Mouse (Mus musculus) intestine, postnatal 0 days (tissue): Measurements from ENCODE around the gene Rgmb. TPM values are rescaled to one million over a fixed set of nuclear protein-coding genes. Genes with fewer than 3 reads are reported as not detected.

ENCODE experiments used
- ATAC-seq: fragments of 200-750 bp; cut with Nextera tagmentation; 2 replicates; pipeline ENCODE4 v1.8.0; 2017; ENCODE audit warnings: mild to moderate bottlenecking, moderate TSS enrichment, moderate library complexity
- H3K27ac ChIP-seq: fragments of 300-500 bp; sonication (generic); 2 replicates; pipeline ENCODE4 v1.5.1; 2014; ENCODE audit warnings: mild to moderate bottlenecking, low read depth, low read length, moderate library complexity
- H3K27me3 ChIP-seq: fragments of 300-500 bp; sonication (generic); replicated peaks from 2 replicates; pipeline ENCODE4 v1.6.1; 2014; ENCODE audit warnings: low read length, mixed read lengths; ENCODE audit not compliant: control insufficient read depth, insufficient read depth
- H3K36me3 ChIP-seq: fragments of 300-500 bp; sonication (generic); 2 replicates; pipeline ENCODE4 v1.6.1; 2014; ENCODE audit warnings: mild to moderate bottlenecking, moderate library complexity; ENCODE audit not compliant: control insufficient read depth, insufficient read depth
- H3K4me1 ChIP-seq: fragments of 300-500 bp; sonication (generic); replicated peaks from 2 replicates; pipeline ENCODE4 v1.6.1; 2014; ENCODE audit warnings: antibody characterized with exemption, low read length, mixed read lengths; ENCODE audit not compliant: control insufficient read depth, insufficient read depth
- H3K4me2 ChIP-seq: fragments of 300-500 bp; sonication (generic); replicated peaks from 2 replicates; pipeline ENCODE4 v1.6.1; 2014; ENCODE audit warnings: low read depth, mild to moderate bottlenecking, moderate library complexity
- H3K4me3 ChIP-seq: fragments of 300-500 bp; sonication (generic); 2 replicates; pipeline ENCODE4 v1.5.1; 2014; ENCODE audit warnings: low read depth, low read length
- H3K9ac ChIP-seq: fragments of 300-500 bp; sonication (generic); 2 replicates; pipeline ENCODE4 v1.6.1; 2014; ENCODE audit warnings: mild to moderate bottlenecking, low read depth, low read length
- H3K9me3 ChIP-seq: fragments of 300-500 bp; sonication (generic); 2 replicates; pipeline ENCODE4 v1.6.1; 2016; ENCODE audit warnings: mixed run types; ENCODE audit not compliant: control insufficient read depth
- CTCF ChIP-seq: sonication (generic); IDR thresholded peaks from 2 replicates; pipeline ENCODE4 v1.5.1; 2016; ENCODE audit warnings: low read depth, mild to moderate bottlenecking, control low read depth, antibody characterized with exemption, moderate library complexity
- WGBS: fragments of 180-500 bp; shearing (Covaris S2); extraction: QIAGEN DNeasy Blood & Tissue Kit; methylation state at CpG from one replicate; pipeline ENCODE4 v1.1.7; 2014; 5-methylcytosine and 5-hydroxymethylcytosine counted together
- polyA plus RNA-seq: library from polyadenylated mRNA; unstranded; fragments of >200 nt; fragmentation: Nextera tagmentation; extraction: Ambion mirVana; gene quantifications from 2 replicates; pipeline ENCODE4 v1.2.1, GENCODE M21; 2015

The Rgmb gene
- polyA plus RNA-seq, 1 experiment from 2014 or later: 27.7 TPM

DNA sequence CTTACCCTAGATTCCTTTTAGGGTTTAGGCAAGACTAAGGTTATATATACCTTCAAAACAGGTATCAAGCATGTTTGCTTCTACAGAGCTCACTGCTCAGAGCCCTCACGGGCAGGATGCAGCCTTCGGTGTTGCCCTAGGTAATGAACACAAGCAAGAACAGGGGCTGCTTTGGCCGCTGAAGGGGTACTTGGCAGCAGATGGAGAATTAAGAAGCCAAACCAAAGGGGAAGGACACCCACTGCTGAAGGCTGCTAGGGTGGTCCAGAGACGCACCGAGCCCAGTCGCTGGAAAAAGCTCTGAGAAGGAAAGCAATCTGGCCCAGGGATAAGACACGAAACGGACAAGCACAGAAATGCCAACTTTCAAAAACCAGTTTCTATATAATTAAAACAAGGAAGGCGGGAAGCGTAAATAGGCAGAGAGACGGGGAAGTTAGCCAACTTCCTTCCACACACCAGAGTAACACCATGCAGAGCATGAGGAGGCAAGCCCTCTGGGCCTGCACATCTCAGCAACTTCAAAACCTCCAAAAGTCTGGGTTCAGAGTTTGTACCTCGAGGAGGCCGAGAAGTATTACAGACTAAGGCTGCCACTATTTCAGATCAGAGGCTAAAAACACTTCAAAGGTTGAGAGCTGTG, 18.6 kb downstream of the Rgmb start:
- H3K4me1 ChIP-seq: peaks cover 9% of the 10 kb centered on the region
- H3K9ac ChIP-seq: no peak overlapping the region

DNA sequence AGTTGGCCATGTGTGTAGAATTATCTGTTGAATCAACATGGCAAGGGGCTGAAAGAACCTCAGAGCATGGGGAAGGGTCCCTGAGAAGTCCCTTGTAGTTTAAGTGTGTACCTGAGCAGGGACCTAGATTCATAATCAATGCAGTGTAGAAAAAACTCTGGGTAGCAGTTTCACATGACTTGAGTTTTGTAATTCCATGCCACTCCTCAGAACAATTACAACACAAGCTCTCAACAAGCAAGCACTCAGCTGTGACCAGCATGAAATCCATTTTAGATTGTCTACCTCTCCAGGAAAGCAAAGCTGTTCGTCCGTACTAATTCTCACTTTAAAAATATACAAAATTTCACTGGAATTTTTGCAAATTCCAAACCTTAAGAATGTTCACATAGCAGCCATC, 20.9 kb downstream of the Rgmb start:
- peaks cover 9% of the 10 kb centered on the region; the same call in 1 of the 2 replicates for H3K4me1 ChIP-seq
- H3K4me3 ChIP-seq: no peak overlapping the region
- no peaks in the 10 kb centered on the region for H3K27me3 ChIP-seq
- no peak for ATAC-seq
- WGBS: 70% methylated on average over 2 of the region's 2 CpGs
- no peak for TF ChIP-seq CTCF
- peaks cover 21% of the 10 kb centered on the region; the same call in 1 of the 2 replicates for H3K36me3 ChIP-seq
- no peak overlapping the region for H3K9ac ChIP-seq
- H3K9me3 ChIP-seq: no peaks in the 10 kb centered on the region
- no peak overlapping the region for H3K27ac ChIP-seq
- H3K4me2 ChIP-seq: no peak overlapping the region

More for the DNA sequence above, 18.6 kb downstream of the Rgmb start:
- Histone ChIP-seq H3K9me3 (no peaks in the 10 kb centered on the region), H3K27me3 (no peaks in the 10 kb centered on the region), H3K4me3 (no peak overlapping the region), H3K4me2 (no peak overlapping the region), H3K27ac (no peak overlapping the region), H3K36me3 (peaks cover 9% of the 10 kb centered on the region; the same call in 1 of the 2 replicates)
- no peak for ATAC-seq
- WGBS: 78% methylated on average over 13 of the region's 13 CpGs
- no peak for TF ChIP-seq CTCF

- no peak overlapping the region for H3K9ac ChIP-seq
- no peak overlapping the region for H3K4me2 ChIP-seq
- WGBS: 36% methylated on average over 10 of the region's 10 CpGs
Measured at GRCm38 (mm10) chr17:15808468-15809374, 22.1 kb downstream of the Rgmb start.

GRCm38 (mm10) chr17:15808015-15808414, 22.8 kb downstream of the Rgmb start:
- no peaks in the 10 kb centered on the region for H3K9me3 ChIP-seq
- TF ChIP-seq CTCF: no peak
- no peak overlapping the region for H3K27ac ChIP-seq
- peaks cover 9% of the 10 kb centered on the region; the same call in 1 of the 2 replicates for H3K4me1 ChIP-seq
- no peak overlapping the region for H3K4me3 ChIP-seq
- H3K4me2 ChIP-seq: no peak overlapping the region
- H3K36me3 ChIP-seq: peaks cover 18% of the 10 kb centered on the region; the same call in 1 of the 2 replicates
- H3K27me3 ChIP-seq: no peaks in the 10 kb centered on the region
- WGBS: 55% methylated on average over 4 of the region's 4 CpGs
- ATAC-seq: no peak
- no peak overlapping the region for H3K9ac ChIP-seq

More at GRCm38 (mm10) chr17:15808468-15809374, 22.1 kb downstream of the Rgmb start:
- no peaks in the 10 kb centered on the region for H3K9me3 ChIP-seq
- peaks cover 9% of the 10 kb centered on the region; the same call in 1 of the 2 replicates for H3K4me1 ChIP-seq
- H3K27ac ChIP-seq: no peak overlapping the region
- H3K36me3 ChIP-seq: peaks cover 21% of the 10 kb centered on the region; the same call in 1 of the 2 replicates
- no peak for ATAC-seq
- no peak overlapping the region for H3K4me3 ChIP-seq
- no peaks in the 10 kb centered on the region for H3K27me3 ChIP-seq
- TF ChIP-seq CTCF: no peak

GRCm38 (mm10) chr17:15807295-15807984, 23.4 kb downstream of the Rgmb start:
- no peak overlapping the region for H3K4me2 ChIP-seq
- 91% methylated on average over 23 of the region's 23 CpGs for WGBS
- no peak for ATAC-seq
- peaks cover 9% of the 10 kb centered on the region; the same call in 1 of the 2 replicates for H3K4me1 ChIP-seq
- H3K9ac ChIP-seq: no peak overlapping the region
- no peak for TF ChIP-seq CTCF
- peaks cover 18% of the 10 kb centered on the region; the same call in 1 of the 2 replicates for H3K36me3 ChIP-seq
- no peak overlapping the region for H3K4me3 ChIP-seq
- no peak overlapping the region for H3K27ac ChIP-seq
- H3K9me3 ChIP-seq: no peaks in the 10 kb centered on the region
- H3K27me3 ChIP-seq: no peaks in the 10 kb centered on the region
